Mouse (Mus musculus) lung, postnatal 0 days (tissue): ENCODE results near the gene Cep152.

Experiments
- CTCF ChIP-seq: IDR thresholded peaks from 2 replicates; pipeline ENCODE4 v1.5.1; 2016; ENCODE audit warnings: antibody characterized with exemption, mild to moderate bottlenecking
- EP300 ChIP-seq: IDR thresholded peaks from 2 replicates; pipeline ENCODE4 v1.6.1; 2016; ENCODE audit warnings: antibody characterized with exemption, mild to moderate bottlenecking, control low read depth

GRCm38 (mm10) chr2:125562407-125562806, 62.5 kb downstream of the Cep152 start:
- TF ChIP-seq CTCF = no peak
- TF ChIP-seq EP300 = no peak
